Mouse (Mus musculus): ENCODE measurements around the gene Sycn. TPM values are rescaled to one million over a fixed set of nuclear protein-coding genes. Genes with fewer than 3 reads are reported as not detected.
"Not testable (repeated sequence)": the region's sequence is repeated elsewhere in the genome, so short reads cannot be mapped to it uniquely, and the experiment has no call there.

The Sycn gene
- polyA plus RNA-seq (2011; ENCODE audit: insufficient read depth, insufficient read length, low replicate concordance, missing spikeins), result not detected in 2 replicates

- WGBS, result 72% methylated on average over 4 of the region's 4 CpGs
- Histone ChIP-seq H3K27ac (ENCODE audit: control insufficient read depth, insufficient read depth, low read depth, low read length, poor library complexity) (no peak within 1 kb of the TSS), H3K4me1 (ENCODE audit: control insufficient read depth, insufficient read depth, low read length) (no peaks in the 10 kb centered on the region; the same call in 1 of the 2 replicates), H3K4me3 (replicated peaks; ENCODE audit: control insufficient read depth, low read depth, low read length) (no peak within 1 kb of the TSS)
- no peak for TF ChIP-seq POLR2A (IDR thresholded peaks at IDR 0.05; ENCODE audit: borderline replicate concordance, control insufficient read depth, low read depth, low read length)
- TF ChIP-seq CTCF (IDR thresholded peaks at IDR 0.05; ENCODE audit: control insufficient read depth, insufficient read depth, low read length), result no peak
Observed at GRCm38 (mm10) chr7:28540526-28540925, at the start of gene Sycn. TSS of gene Sycn (plus strand) at chr7:28540885.

GRCm38 (mm10) chr7:28490903-28491302 is 49.8 kb upstream of the Sycn start:
- no peaks in the 10 kb centered on the region for H3K4me1 ChIP-seq (ENCODE audit: control insufficient read depth, insufficient read depth, low read length)
- 44% methylated on average over 14 of the region's 14 CpGs for WGBS
- TF ChIP-seq CTCF (IDR thresholded peaks at IDR 0.05; ENCODE audit: control insufficient read depth, insufficient read depth, low read length) (no peak), POLR2A (IDR thresholded peaks at IDR 0.05; ENCODE audit: borderline replicate concordance, control insufficient read depth, low read depth, low read length) (no peak)
- no peak overlapping the region for H3K4me3 ChIP-seq (replicated peaks; ENCODE audit: control insufficient read depth, low read depth, low read length)
- H3K27ac ChIP-seq (ENCODE audit: control insufficient read depth, insufficient read depth, low read depth, low read length, poor library complexity), result no peak overlapping the region

GRCm38 (mm10) chr7:28492310-28492709 is 48.4 kb upstream of the Sycn start:
- Histone ChIP-seq H3K27ac (ENCODE audit: control insufficient read depth, insufficient read depth, low read depth, low read length, poor library complexity) (no peak overlapping the region), H3K4me3 (replicated peaks; ENCODE audit: control insufficient read depth, low read depth, low read length) (no peak overlapping the region), H3K4me1 (ENCODE audit: control insufficient read depth, insufficient read depth, low read length) (no peaks in the 10 kb centered on the region)
- WGBS, result 84% methylated on average over 8 of the region's 8 CpGs
- TF ChIP-seq POLR2A (IDR thresholded peaks at IDR 0.05; ENCODE audit: borderline replicate concordance, control insufficient read depth, low read depth, low read length) (no peak), CTCF (IDR thresholded peaks at IDR 0.05; ENCODE audit: control insufficient read depth, insufficient read depth, low read length) (no peak)

GRCm38 (mm10) chr7:28495426-28495825 is 45.3 kb upstream of the Sycn start:
- no peak overlapping the region for H3K4me3 ChIP-seq (replicated peaks; ENCODE audit: control insufficient read depth, low read depth, low read length)
- H3K4me1 ChIP-seq (ENCODE audit: control insufficient read depth, insufficient read depth, low read length), result no peaks in the 10 kb centered on the region
- 85% methylated on average over 11 of the region's 11 CpGs for WGBS
- no peak for TF ChIP-seq POLR2A (IDR thresholded peaks at IDR 0.05; ENCODE audit: borderline replicate concordance, control insufficient read depth, low read depth, low read length)
- no peak for TF ChIP-seq CTCF (IDR thresholded peaks at IDR 0.05; ENCODE audit: control insufficient read depth, insufficient read depth, low read length)
- H3K27ac ChIP-seq (ENCODE audit: control insufficient read depth, insufficient read depth, low read depth, low read length, poor library complexity), result no peak overlapping the region

GRCm38 (mm10) chr7:28505585-28505984 is 35.1 kb upstream of the Sycn start:
- TF ChIP-seq CTCF (IDR thresholded peaks at IDR 0.05; ENCODE audit: control insufficient read depth, insufficient read depth, low read length) (no peak), POLR2A (IDR thresholded peaks at IDR 0.05; ENCODE audit: borderline replicate concordance, control insufficient read depth, low read depth, low read length) (no peak)
- Histone ChIP-seq H3K4me1 (ENCODE audit: control insufficient read depth, insufficient read depth, low read length) (no peaks in the 10 kb centered on the region), H3K4me3 (replicated peaks; ENCODE audit: control insufficient read depth, low read depth, low read length) (no peak overlapping the region), H3K27ac (ENCODE audit: control insufficient read depth, insufficient read depth, low read depth, low read length, poor library complexity) (no peak overlapping the region)
- WGBS, result 9% methylated on average over 5 of the region's 5 CpGs

- not testable (repeated sequence) for H3K4me3 ChIP-seq (replicated peaks; ENCODE audit: control insufficient read depth, low read depth, low read length); H3K4me1 ChIP-seq (ENCODE audit: control insufficient read depth, insufficient read depth, low read length); H3K27ac ChIP-seq (ENCODE audit: control insufficient read depth, insufficient read depth, low read depth, low read length, poor library complexity)
- WGBS, result 65% methylated on average over 2 of the region's 2 CpGs
Observed at GRCm38 (mm10) chr7:28509121-28509520, 31.6 kb upstream of the Sycn start.

GRCm38 (mm10) chr7:28510405-28510974 is 30.2 kb upstream of the Sycn start, which contains the start of gene Ifnl2:
TSS of gene Ifnl2 (minus strand) at chr7:28510455.
- WGBS, result 49% methylated on average over 8 of the region's 8 CpGs
- H3K27ac ChIP-seq (ENCODE audit: control insufficient read depth, insufficient read depth, low read depth, low read length, poor library complexity); H3K4me1 ChIP-seq (ENCODE audit: control insufficient read depth, insufficient read depth, low read length); H3K4me3 ChIP-seq (replicated peaks; ENCODE audit: control insufficient read depth, low read depth, low read length): not testable (repeated sequence)

GRCm38 (mm10) chr7:28511441-28511840 is 29.2 kb upstream of the Sycn start:
- no peak overlapping the region for H3K27ac ChIP-seq (ENCODE audit: control insufficient read depth, insufficient read depth, low read depth, low read length, poor library complexity)
- H3K4me1 ChIP-seq (ENCODE audit: control insufficient read depth, insufficient read depth, low read length), result no peaks in the 10 kb centered on the region
- no peak overlapping the region for H3K4me3 ChIP-seq (replicated peaks; ENCODE audit: control insufficient read depth, low read depth, low read length)
- WGBS, result 66% methylated on average over 8 of the region's 8 CpGs
- TF ChIP-seq CTCF (IDR thresholded peaks at IDR 0.05; ENCODE audit: control insufficient read depth, insufficient read depth, low read length) (no peak), POLR2A (IDR thresholded peaks at IDR 0.05; ENCODE audit: borderline replicate concordance, control insufficient read depth, low read depth, low read length) (no peak)

- not testable (repeated sequence) for H3K4me1 ChIP-seq (ENCODE audit: control insufficient read depth, insufficient read depth, low read length); H3K4me3 ChIP-seq (replicated peaks; ENCODE audit: control insufficient read depth, low read depth, low read length); H3K27ac ChIP-seq (ENCODE audit: control insufficient read depth, insufficient read depth, low read depth, low read length, poor library complexity)
- WGBS, result 82% methylated on average over 5 of the region's 6 CpGs
Observed at GRCm38 (mm10) chr7:28522536-28522935, 18.1 kb upstream of the Sycn start, which contains the start of gene Ifnl3. TSS of gene Ifnl3 (plus strand) at chr7:28522836.

Data from bone marrow, adult 2 months (tissue).